Mouse (Mus musculus) kidney, postnatal 10 days (tissue): ENCODE measurements around the gene Nol4l.
A peak's percentile ranks its signal among the peaks of the same experiment; 100 is the strongest.

Experiments used
- DNase-seq: peaks from one replicate; pipeline ENCODE4 v3.0.0; 2021; ENCODE audit warnings: mixed read lengths

Nol4l gene

GRCm38 (mm10) chr2:153529931-153530766, at the start of gene Nol4l:
Gene Nol4l (minus strand): TSS chr2:153529971.
- DNase-seq: peak; percentile 57

GRCm38 (mm10) chr2:153577122-153577521, 47.4 kb upstream of the Nol4l start:
- DNase-seq: no peak

- DNase-seq: no peak
Observed at GRCm38 (mm10) chr2:153576150-153576549, 46.4 kb upstream of the Nol4l start.

GRCm38 (mm10) chr2:153575554-153575953, 45.8 kb upstream of the Nol4l start:
- no peak for DNase-seq

- no peak for DNase-seq
Observed at GRCm38 (mm10) chr2:153573101-153573500, 43.3 kb upstream of the Nol4l start.

GRCm38 (mm10) chr2:153568541-153568940, 38.8 kb upstream of the Nol4l start:
- no peak for DNase-seq

GRCm38 (mm10) chr2:153568013-153568412, 38.2 kb upstream of the Nol4l start:
- DNase-seq: no peak

GRCm38 (mm10) chr2:153564343-153564742, 34.6 kb upstream of the Nol4l start:
- DNase-seq: no peak

- DNase-seq: no peak
Observed at GRCm38 (mm10) chr2:153561564-153561963, 31.8 kb upstream of the Nol4l start.

- DNase-seq: peak; percentile 57
Observed at GRCm38 (mm10) chr2:153560664-153561541, 31.1 kb upstream of the Nol4l start.

GRCm38 (mm10) chr2:153559613-153560152, 29.9 kb upstream of the Nol4l start:
- no peak for DNase-seq

- no peak for DNase-seq
Observed at GRCm38 (mm10) chr2:153558464-153558863, 28.7 kb upstream of the Nol4l start.

- DNase-seq: no peak
Observed at GRCm38 (mm10) chr2:153557259-153557658, 27.5 kb upstream of the Nol4l start.

- no peak for DNase-seq
Observed at GRCm38 (mm10) chr2:153556208-153556607, 26.4 kb upstream of the Nol4l start.

GRCm38 (mm10) chr2:153554543-153554942, 24.8 kb upstream of the Nol4l start:
- peak; percentile 31 for DNase-seq

GRCm38 (mm10) chr2:153549486-153549885, 19.7 kb upstream of the Nol4l start:
- DNase-seq: no peak

GRCm38 (mm10) chr2:153548221-153548923, 18.6 kb upstream of the Nol4l start:
- DNase-seq: no peak

GRCm38 (mm10) chr2:153547633-153548032, 17.9 kb upstream of the Nol4l start:
- DNase-seq: no peak

- DNase-seq: no peak
Observed at GRCm38 (mm10) chr2:153546972-153547371, 17.2 kb upstream of the Nol4l start.

GRCm38 (mm10) chr2:153546471-153546870, 16.7 kb upstream of the Nol4l start:
- peak; percentile 64 for DNase-seq

GRCm38 (mm10) chr2:153544771-153545170, 15.0 kb upstream of the Nol4l start:
- no peak for DNase-seq

GRCm38 (mm10) chr2:153543911-153544730, 14.3 kb upstream of the Nol4l start:
- DNase-seq: no peak
